Mouse (Mus musculus): Measurements from ENCODE around the gene Cpb2. TPM values are rescaled to one million over a fixed set of nuclear protein-coding genes. Genes with fewer than 3 reads are reported as not detected.

The Cpb2 gene
- not detected in 2 replicates for total RNA-seq (2014; rRNA removed)
- polyA plus RNA-seq (2015; fragmentation: Nextera tagmentation; extraction: Ambion mirVana), result not detected in 2 replicates

DNA sequence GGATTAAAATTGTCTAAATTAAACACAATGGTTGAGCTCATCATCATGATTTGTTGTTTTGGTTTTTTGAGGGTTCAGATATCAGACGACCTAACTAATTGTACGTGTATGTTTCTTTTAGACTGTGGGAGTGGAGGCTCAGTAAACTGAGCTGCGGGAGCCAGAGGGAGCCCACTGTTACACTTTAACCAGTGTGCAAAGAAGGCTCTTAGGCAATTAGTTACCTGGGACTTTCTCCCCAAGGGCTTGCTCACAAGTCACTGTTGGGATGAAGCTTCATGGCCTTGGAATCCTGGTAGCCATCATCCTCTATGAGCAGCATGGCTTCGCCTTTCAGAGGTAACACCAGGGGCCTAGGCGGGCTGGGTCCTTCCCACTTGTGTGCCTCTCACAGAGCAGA lies at the start of gene Cpb2:
Gene Cpb2, plus strand, starts transcription at position 201 of the 400 bp plus-strand sequence.
- 93% methylated on average over 5 of the region's 5 CpGs for WGBS

DNA sequence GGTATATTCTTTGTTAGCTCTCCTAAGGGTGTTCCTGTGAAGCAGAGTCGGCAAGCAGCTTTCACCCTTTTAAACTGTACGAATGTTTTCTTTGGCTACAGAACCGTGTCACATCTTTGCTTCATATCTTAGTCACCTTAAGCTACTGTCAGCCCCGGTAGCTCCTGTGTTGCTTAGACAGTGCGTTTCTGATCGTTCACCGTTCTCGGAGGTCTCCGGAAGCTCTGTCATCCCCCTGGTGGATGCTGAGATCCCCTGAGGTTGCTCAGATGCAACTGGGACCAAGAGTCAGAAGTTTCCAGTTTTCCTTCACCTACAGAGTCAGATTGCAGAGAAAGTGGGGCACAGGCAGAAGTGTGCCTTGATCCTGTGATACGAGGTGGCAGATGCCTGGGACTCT lies 49.7 kb upstream of the Cpb2 start:
- Histone ChIP-seq H3K4me1 (ENCODE audit: insufficient read depth) (no peaks in the 10 kb centered on the region), H3K27me3 (ENCODE audit: insufficient read depth, low read length) (no peaks in the 10 kb centered on the region), H3K9ac (no peak overlapping the region), H3K4me2 (ENCODE audit: low read depth) (no peak overlapping the region), H3K36me3 (ENCODE audit: insufficient read depth) (no peaks in the 10 kb centered on the region), H3K9me3 (ENCODE audit: low read length) (no peaks in the 10 kb centered on the region), H3K4me3 (ENCODE audit: low read depth, low read length) (no peak overlapping the region), H3K27ac (ENCODE audit: low read depth, low read length) (no peak overlapping the region)
- DNase-seq, result no peak
- no peak for ATAC-seq
- 91% methylated on average over 10 of the region's 10 CpGs for WGBS
- TF ChIP-seq CTCF (IDR thresholded peaks at IDR 0.05; ENCODE audit: low read depth), result no peak

More for the DNA sequence above, at the start of gene Cpb2:
- DNase-seq (no peak), ATAC-seq (no peak)
- Histone ChIP-seq H3K4me1 (ENCODE audit: insufficient read depth) (0 out of 2 replicates have a peak, but pooled peaks cover 2% of the 10 kb centered on the region), H3K4me3 (ENCODE audit: low read depth, low read length) (no peak within 1 kb of the TSS), H3K4me2 (ENCODE audit: low read depth) (no peak within 1 kb of the TSS), H3K9me3 (ENCODE audit: low read length) (no peaks in the 10 kb centered on the region), H3K9ac (no peak within 1 kb of the TSS), H3K27ac (ENCODE audit: low read depth, low read length) (no peak within 1 kb of the TSS), H3K27me3 (ENCODE audit: insufficient read depth, low read length) (no peaks in the 10 kb centered on the region), H3K36me3 (ENCODE audit: insufficient read depth) (no peaks in the 10 kb centered on the region)
- no peak for TF ChIP-seq CTCF (IDR thresholded peaks at IDR 0.05; ENCODE audit: low read depth)

GRCm38 (mm10) chr14:75192858-75193257 lies 49.2 kb upstream of the Cpb2 start:
- no peak for TF ChIP-seq CTCF (IDR thresholded peaks at IDR 0.05; ENCODE audit: low read depth)
- 89% methylated on average over 10 of the region's 10 CpGs for WGBS
- ATAC-seq, result no peak

DNA sequence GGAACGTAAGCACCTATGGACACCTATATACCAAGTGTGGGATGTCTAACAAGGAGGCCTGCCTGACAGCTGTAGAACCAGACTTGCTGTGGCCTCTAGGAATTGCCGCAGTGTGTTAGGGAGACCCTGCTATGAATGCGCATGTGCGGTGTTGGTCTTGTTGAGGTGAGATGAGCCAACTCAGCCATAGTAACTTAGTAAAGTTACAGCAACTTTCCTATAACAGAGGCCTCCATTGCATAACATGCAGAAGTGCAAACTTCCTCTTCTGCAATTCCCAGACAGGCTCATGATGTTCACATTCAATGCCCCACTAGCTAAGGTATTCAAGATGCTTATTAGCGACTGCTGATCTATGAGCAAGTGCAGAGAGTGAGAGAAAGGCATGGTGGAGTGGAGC lies 46.6 kb upstream of the Cpb2 start:
- no peak for TF ChIP-seq CTCF (IDR thresholded peaks at IDR 0.05; ENCODE audit: low read depth)
- Histone ChIP-seq H3K27me3 (ENCODE audit: insufficient read depth, low read length) (no peaks in the 10 kb centered on the region), H3K4me3 (ENCODE audit: low read depth, low read length) (no peak overlapping the region), H3K4me1 (ENCODE audit: insufficient read depth) (no peaks in the 10 kb centered on the region), H3K4me2 (ENCODE audit: low read depth) (no peak overlapping the region), H3K9me3 (ENCODE audit: low read length) (no peaks in the 10 kb centered on the region), H3K9ac (no peak overlapping the region), H3K27ac (ENCODE audit: low read depth, low read length) (no peak overlapping the region), H3K36me3 (ENCODE audit: insufficient read depth) (no peaks in the 10 kb centered on the region)
- 94% methylated on average over 5 of the region's 5 CpGs for WGBS
- DNase-seq (no peak), ATAC-seq (no peak)

More at GRCm38 (mm10) chr14:75192858-75193257, 49.2 kb upstream of the Cpb2 start:
- no peak overlapping the region for H3K4me3 ChIP-seq (ENCODE audit: low read depth, low read length)
- H3K27me3 ChIP-seq (ENCODE audit: insufficient read depth, low read length), result no peaks in the 10 kb centered on the region
- no peaks in the 10 kb centered on the region for H3K36me3 ChIP-seq (ENCODE audit: insufficient read depth)
- no peak overlapping the region for H3K4me2 ChIP-seq (ENCODE audit: low read depth)
- no peak for DNase-seq
- no peaks in the 10 kb centered on the region for H3K9me3 ChIP-seq (ENCODE audit: low read length)
- H3K4me1 ChIP-seq (ENCODE audit: insufficient read depth), result no peaks in the 10 kb centered on the region
- no peak overlapping the region for H3K9ac ChIP-seq
- H3K27ac ChIP-seq (ENCODE audit: low read depth, low read length), result no peak overlapping the region

- peak; percentile 92 for DNase-seq
- WGBS, result 38% methylated on average over 5 of the region's 5 CpGs
- Histone ChIP-seq H3K4me1 (ENCODE audit: insufficient read depth) (no peaks in the 10 kb centered on the region), H3K27me3 (ENCODE audit: insufficient read depth, low read length) (no peaks in the 10 kb centered on the region), H3K36me3 (ENCODE audit: insufficient read depth) (no peaks in the 10 kb centered on the region), H3K4me2 (ENCODE audit: low read depth) (no peak overlapping the region), H3K9ac (no peak overlapping the region), H3K4me3 (ENCODE audit: low read depth, low read length) (no peak overlapping the region), H3K27ac (ENCODE audit: low read depth, low read length) (no peak overlapping the region), H3K9me3 (ENCODE audit: low read length) (no peaks in the 10 kb centered on the region)
- peak; percentile 47; the same call in 1 of the 2 replicates for ATAC-seq
- peak; percentile 97 for TF ChIP-seq CTCF (IDR thresholded peaks at IDR 0.05; ENCODE audit: low read depth)
These were observed 45.1 kb upstream of the Cpb2 start for GRCm38 (mm10) chr14:75197027-75197426.

GRCm38 (mm10) chr14:75197660-75198059 lies 44.4 kb upstream of the Cpb2 start:
- no peaks in the 10 kb centered on the region for H3K36me3 ChIP-seq (ENCODE audit: insufficient read depth)
- ATAC-seq, result no peak
- H3K4me3 ChIP-seq (ENCODE audit: low read depth, low read length), result no peak overlapping the region
- H3K4me2 ChIP-seq (ENCODE audit: low read depth), result no peak overlapping the region
- no peaks in the 10 kb centered on the region for H3K4me1 ChIP-seq (ENCODE audit: insufficient read depth)
- no peaks in the 10 kb centered on the region for H3K9me3 ChIP-seq (ENCODE audit: low read length)
- 69% methylated on average over 7 of the region's 7 CpGs for whole genome bisulfite sequencing
- no peaks in the 10 kb centered on the region for H3K27me3 ChIP-seq (ENCODE audit: insufficient read depth, low read length)
- no peak for DNase-seq
- no peak for TF ChIP-seq CTCF (IDR thresholded peaks at IDR 0.05; ENCODE audit: low read depth)
- no peak overlapping the region for H3K27ac ChIP-seq (ENCODE audit: low read depth, low read length)
- H3K9ac ChIP-seq, result no peak overlapping the region

DNA sequence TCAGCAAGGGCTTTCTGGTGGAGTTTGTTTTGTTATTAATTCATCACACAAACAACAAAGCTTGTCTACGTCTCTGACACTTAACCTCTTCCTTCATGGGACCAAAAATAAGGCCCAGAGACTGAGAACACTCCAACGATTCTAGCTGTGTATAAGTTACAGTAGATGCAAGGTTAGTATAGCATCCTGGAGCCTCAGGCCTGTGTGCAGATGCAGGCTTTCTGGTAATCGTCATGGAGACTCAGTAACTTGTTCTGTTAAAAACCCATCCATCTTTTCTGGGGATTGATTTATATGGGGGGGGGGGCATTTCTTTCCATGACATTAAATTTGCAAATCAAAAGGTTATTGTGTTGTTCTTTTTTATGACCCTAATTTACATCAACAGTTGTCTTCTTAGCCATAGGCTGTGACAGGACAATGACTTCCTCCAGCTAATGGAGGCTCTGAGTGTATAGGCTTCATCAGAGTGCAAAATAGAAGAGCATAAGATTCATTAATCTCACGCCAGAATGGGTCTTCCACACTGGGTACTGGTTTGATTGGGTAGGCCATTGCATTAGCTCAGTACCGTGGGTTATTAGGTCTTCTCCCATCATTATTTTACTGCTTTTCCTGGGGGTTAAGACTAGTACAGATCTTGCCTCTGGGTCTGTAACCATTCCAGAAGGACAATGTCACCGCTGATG lies 36.6 kb upstream of the Cpb2 start:
- H3K27ac ChIP-seq (ENCODE audit: low read depth, low read length), result no peak overlapping the region
- DNase-seq (no peak), ATAC-seq (no peak)
- H3K4me2 ChIP-seq (ENCODE audit: low read depth), result no peak overlapping the region
- no peak overlapping the region for H3K9ac ChIP-seq
- no peaks in the 10 kb centered on the region for H3K9me3 ChIP-seq (ENCODE audit: low read length)
- no peak for TF ChIP-seq CTCF (IDR thresholded peaks at IDR 0.05; ENCODE audit: low read depth)
- H3K4me1 ChIP-seq (ENCODE audit: insufficient read depth), result no peaks in the 10 kb centered on the region
- no peak overlapping the region for H3K4me3 ChIP-seq (ENCODE audit: low read depth, low read length)
- 75% methylated on average over 6 of the region's 6 CpGs for WGBS
- no peaks in the 10 kb centered on the region for H3K36me3 ChIP-seq (ENCODE audit: insufficient read depth)
- H3K27me3 ChIP-seq (ENCODE audit: insufficient read depth, low read length), result no peaks in the 10 kb centered on the region
